Mouse (Mus musculus): ENCODE measurements at regions not wholly inside any gene's neighbourhood (a gene's known extent, or its start where the extent isn't known, plus 50 kb on each side); places are given as distances from the start of the nearest gene placed in this dataset.
A peak's percentile ranks its signal among the peaks of the same experiment; 100 is the strongest.

DNA sequence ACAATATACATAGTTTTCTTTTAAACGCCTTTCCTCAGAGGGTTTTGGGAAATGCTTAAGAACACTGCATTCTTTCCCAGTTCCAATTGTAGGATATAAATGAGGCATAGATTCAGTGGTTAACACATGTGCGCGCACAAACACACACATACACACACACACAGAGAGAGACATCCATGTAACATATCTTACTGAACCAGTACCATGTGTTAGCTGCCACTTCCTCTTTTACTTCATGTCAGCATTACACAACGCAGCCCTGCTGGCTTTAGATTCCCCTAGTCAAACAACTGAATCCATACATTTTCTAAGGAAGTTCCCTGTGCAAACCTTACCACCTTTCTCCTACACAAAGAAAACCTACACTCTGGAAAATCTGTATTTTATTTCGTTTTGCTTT is 189.1 kb upstream of the Atp2b1 start:
- DNase-seq (ENCODE audit: low spot score, missing footprints) (no peak), ATAC-seq (ENCODE audit: low FRiP score) (no peak)
- Histone ChIP-seq H3K4me3 (ENCODE audit: low read depth, low read length) (no peak overlapping the region), H3K27me3 (ENCODE audit: control insufficient read depth, insufficient read depth, low read length) (no peaks in the 10 kb centered on the region), H3K4me1 (ENCODE audit: control insufficient read depth, insufficient read depth, low read length) (no peaks in the 10 kb centered on the region), H3K27ac (ENCODE audit: low read depth, low read length) (no peak overlapping the region), H3K9me3 (ENCODE audit: control insufficient read depth, low read length) (no peaks in the 10 kb centered on the region), H3K4me2 (no peak overlapping the region), H3K36me3 (ENCODE audit: control insufficient read depth, insufficient read depth, low read length) (no peaks in the 10 kb centered on the region), H3K9ac (ENCODE audit: low read length) (no peak overlapping the region)
- WGBS, result 90% methylated on average over 5 of the region's 5 CpGs

- Histone ChIP-seq H3K27ac (ENCODE audit: low read depth, low read length) (no peak overlapping the region), H3K36me3 (ENCODE audit: control insufficient read depth, insufficient read depth, low read length) (no peaks in the 10 kb centered on the region), H3K9ac (ENCODE audit: low read length) (no peak overlapping the region), H3K9me3 (ENCODE audit: control insufficient read depth, low read length) (no peaks in the 10 kb centered on the region), H3K4me1 (ENCODE audit: control insufficient read depth, insufficient read depth, low read length) (no peaks in the 10 kb centered on the region), H3K4me3 (ENCODE audit: low read depth, low read length) (no peak overlapping the region), H3K27me3 (ENCODE audit: control insufficient read depth, insufficient read depth, low read length) (no peaks in the 10 kb centered on the region), H3K4me2 (no peak overlapping the region)
- WGBS, result 88% methylated on average over 4 of the region's 4 CpGs
- ATAC-seq (ENCODE audit: low FRiP score), result no peak
- DNase-seq (ENCODE audit: low spot score, missing footprints), result no peak
These were observed 187.1 kb upstream of the Atp2b1 start for GRCm38 (mm10) chr10:98727130-98727529.

DNA sequence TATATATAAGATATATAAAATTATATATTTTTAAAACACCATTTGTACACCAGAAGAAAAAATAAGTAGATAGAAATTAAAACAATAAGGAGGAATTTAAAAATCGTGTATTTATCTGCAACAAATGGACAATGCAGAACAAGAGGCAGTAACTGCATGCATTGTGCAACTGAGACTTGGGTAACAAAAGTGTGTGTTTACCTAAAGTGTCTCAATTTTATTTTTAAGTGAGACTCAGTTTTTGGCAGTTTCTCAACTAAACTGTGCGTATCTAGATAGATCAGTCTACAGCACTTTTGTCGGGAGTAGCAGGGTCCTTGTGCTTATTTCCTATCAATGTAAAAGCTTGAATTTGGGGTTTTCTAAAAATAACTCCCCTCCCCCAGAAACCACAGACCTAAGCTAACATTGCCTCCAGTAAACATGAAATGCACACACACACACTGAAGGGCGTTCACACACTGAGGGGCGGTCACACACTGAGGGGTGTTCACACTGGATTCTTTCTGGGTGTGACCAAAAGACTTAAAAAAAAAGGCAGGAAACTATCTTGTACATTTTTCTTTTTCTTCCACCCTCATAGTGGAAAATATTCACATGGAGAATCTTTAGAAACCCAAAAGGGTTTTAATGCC is 185.7 kb upstream of the Atp2b1 start:
- Histone ChIP-seq H3K9me3 (ENCODE audit: control insufficient read depth, low read length) (no peaks in the 10 kb centered on the region), H3K27me3 (ENCODE audit: control insufficient read depth, insufficient read depth, low read length) (no peaks in the 10 kb centered on the region), H3K36me3 (ENCODE audit: control insufficient read depth, insufficient read depth, low read length) (no peaks in the 10 kb centered on the region), H3K27ac (ENCODE audit: low read depth, low read length) (no peak overlapping the region), H3K9ac (ENCODE audit: low read length) (no peak overlapping the region), H3K4me2 (no peak overlapping the region), H3K4me1 (ENCODE audit: control insufficient read depth, insufficient read depth, low read length) (no peaks in the 10 kb centered on the region), H3K4me3 (ENCODE audit: low read depth, low read length) (no peak overlapping the region)
- WGBS, result 91% methylated on average over 5 of the region's 5 CpGs
- ATAC-seq (ENCODE audit: low FRiP score), result no peak
- no peak for DNase-seq (ENCODE audit: low spot score, missing footprints)

GRCm38 (mm10) chr10:98733950-98734585 is 180.1 kb upstream of the Atp2b1 start:
- WGBS, result 91% methylated on average over 7 of the region's 7 CpGs
- no peak overlapping the region for H3K9ac ChIP-seq (ENCODE audit: low read length)
- no peaks in the 10 kb centered on the region for H3K27me3 ChIP-seq (ENCODE audit: control insufficient read depth, insufficient read depth, low read length)
- no peaks in the 10 kb centered on the region for H3K4me1 ChIP-seq (ENCODE audit: control insufficient read depth, insufficient read depth, low read length)
- no peak overlapping the region for H3K4me2 ChIP-seq
- H3K9me3 ChIP-seq (ENCODE audit: control insufficient read depth, low read length), result no peaks in the 10 kb centered on the region
- no peak overlapping the region for H3K4me3 ChIP-seq (ENCODE audit: low read depth, low read length)
- no peak overlapping the region for H3K27ac ChIP-seq (ENCODE audit: low read depth, low read length)
- DNase-seq (ENCODE audit: low spot score, missing footprints) (no peak), ATAC-seq (ENCODE audit: low FRiP score) (no peak)
- H3K36me3 ChIP-seq (ENCODE audit: control insufficient read depth, insufficient read depth, low read length), result no peaks in the 10 kb centered on the region

- no peak for DNase-seq (ENCODE audit: low spot score, missing footprints)
- Histone ChIP-seq H3K9ac (ENCODE audit: low read length) (no peak overlapping the region), H3K4me1 (ENCODE audit: control insufficient read depth, insufficient read depth, low read length) (no peaks in the 10 kb centered on the region), H3K4me2 (no peak overlapping the region), H3K4me3 (ENCODE audit: low read depth, low read length) (no peak overlapping the region), H3K36me3 (ENCODE audit: control insufficient read depth, insufficient read depth, low read length) (no peaks in the 10 kb centered on the region), H3K27ac (ENCODE audit: low read depth, low read length) (no peak overlapping the region), H3K9me3 (ENCODE audit: control insufficient read depth, low read length) (no peaks in the 10 kb centered on the region), H3K27me3 (ENCODE audit: control insufficient read depth, insufficient read depth, low read length) (no peaks in the 10 kb centered on the region)
- WGBS, result 88% methylated on average over 7 of the region's 7 CpGs
- no peak for ATAC-seq (ENCODE audit: low FRiP score)
These were observed 173.6 kb upstream of the Atp2b1 start for GRCm38 (mm10) chr10:98740507-98741147.

DNA sequence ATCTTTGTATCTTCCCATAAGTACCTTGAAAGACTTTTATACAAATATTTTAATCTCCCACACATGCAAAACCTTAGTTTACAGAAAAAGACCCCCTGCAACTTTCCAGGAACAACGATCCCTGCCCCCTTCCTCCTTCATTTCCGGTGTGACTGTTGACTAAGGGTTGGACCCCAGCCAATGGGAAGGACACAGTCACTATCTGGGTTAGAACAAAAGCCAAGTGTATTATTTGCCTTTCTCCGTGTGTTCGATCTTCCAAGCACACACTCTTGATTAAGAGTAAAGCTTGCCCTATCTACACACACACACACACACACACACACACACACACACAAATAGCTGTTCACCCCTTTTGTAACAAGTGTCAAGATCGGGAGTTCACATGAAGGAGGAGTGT is 172.8 kb upstream of the Atp2b1 start:
- WGBS, result 82% methylated on average over 5 of the region's 5 CpGs
- Histone ChIP-seq H3K27ac (ENCODE audit: low read depth, low read length) (no peak overlapping the region), H3K27me3 (ENCODE audit: control insufficient read depth, insufficient read depth, low read length) (no peaks in the 10 kb centered on the region), H3K4me1 (ENCODE audit: control insufficient read depth, insufficient read depth, low read length) (no peaks in the 10 kb centered on the region), H3K4me2 (no peak overlapping the region), H3K9ac (ENCODE audit: low read length) (no peak overlapping the region), H3K36me3 (ENCODE audit: control insufficient read depth, insufficient read depth, low read length) (no peaks in the 10 kb centered on the region), H3K4me3 (ENCODE audit: low read depth, low read length) (no peak overlapping the region), H3K9me3 (ENCODE audit: control insufficient read depth, low read length) (no peaks in the 10 kb centered on the region)
- DNase-seq (ENCODE audit: low spot score, missing footprints) (no peak), ATAC-seq (ENCODE audit: low FRiP score) (no peak)

DNA sequence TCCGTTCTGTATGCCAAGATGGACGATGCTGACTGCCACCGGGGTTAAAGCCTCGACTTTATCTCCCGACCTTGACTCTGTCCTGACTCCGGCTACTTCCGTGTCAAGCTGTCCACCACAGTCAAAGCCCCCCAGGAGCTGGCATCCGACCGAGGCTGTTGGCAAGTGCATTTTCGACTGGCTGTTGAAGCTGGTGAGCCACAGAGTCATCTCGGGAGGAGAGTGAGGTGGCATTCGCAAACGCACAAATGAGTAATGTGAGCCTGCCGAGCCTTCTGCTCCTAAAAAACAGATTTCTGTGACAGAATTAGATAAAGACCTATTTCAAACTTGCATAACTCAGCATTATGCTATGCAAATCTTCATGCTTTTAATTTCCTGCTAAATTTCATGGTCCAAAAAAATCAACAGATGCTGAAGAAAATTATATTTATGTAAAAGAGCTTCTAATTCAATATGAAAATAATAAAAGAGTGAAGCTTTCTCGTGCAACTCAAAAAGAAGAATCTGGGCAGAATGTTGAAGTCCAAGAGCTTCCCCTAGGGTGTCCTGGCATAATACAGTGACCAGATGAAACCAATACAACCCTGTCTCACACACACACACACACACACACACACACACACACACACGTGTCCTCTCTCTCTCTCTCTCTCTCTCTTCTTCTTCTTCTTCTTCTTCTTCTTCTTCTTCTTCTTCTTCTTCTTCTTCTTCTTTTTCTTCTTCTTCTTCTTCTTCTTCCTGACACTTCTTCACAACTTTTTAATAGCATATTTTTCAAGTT is 171.2 kb upstream of the Atp2b1 start:
- DNase-seq (ENCODE audit: low spot score, missing footprints) (no peak), ATAC-seq (ENCODE audit: low FRiP score) (no peak)
- no peak overlapping the region for H3K9ac ChIP-seq (ENCODE audit: low read length)
- 84% methylated on average over 16 of the region's 16 CpGs for WGBS
- no peaks in the 10 kb centered on the region for H3K4me1 ChIP-seq (ENCODE audit: control insufficient read depth, insufficient read depth, low read length)
- no peaks in the 10 kb centered on the region for H3K36me3 ChIP-seq (ENCODE audit: control insufficient read depth, insufficient read depth, low read length)
- no peak overlapping the region for H3K4me2 ChIP-seq
- no peaks in the 10 kb centered on the region for H3K9me3 ChIP-seq (ENCODE audit: control insufficient read depth, low read length)
- no peaks in the 10 kb centered on the region for H3K27me3 ChIP-seq (ENCODE audit: control insufficient read depth, insufficient read depth, low read length)
- H3K27ac ChIP-seq (ENCODE audit: low read depth, low read length), result no peak overlapping the region
- H3K4me3 ChIP-seq (ENCODE audit: low read depth, low read length), result no peak overlapping the region

DNA sequence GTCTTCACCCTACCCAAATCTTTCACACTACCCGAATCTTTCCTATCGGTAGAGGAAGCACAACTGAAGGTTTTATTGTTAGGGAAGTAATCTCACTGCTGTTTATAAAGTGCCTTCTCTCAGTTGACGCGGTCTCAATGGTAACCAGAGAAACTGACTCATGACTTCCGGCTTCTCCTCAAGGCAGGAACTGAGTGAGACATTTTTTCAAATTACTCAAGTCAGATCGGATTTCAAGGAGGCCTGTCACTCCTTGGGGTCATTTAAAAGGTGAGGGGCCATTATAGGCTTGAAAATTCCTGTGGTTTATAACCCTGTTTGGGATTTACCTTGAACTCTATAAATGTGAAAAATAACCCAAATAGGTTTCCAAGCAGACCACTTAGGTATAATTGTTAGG is 170.0 kb upstream of the Atp2b1 start:
- H3K4me3 ChIP-seq (ENCODE audit: low read depth, low read length), result no peak overlapping the region
- no peaks in the 10 kb centered on the region for H3K9me3 ChIP-seq (ENCODE audit: control insufficient read depth, low read length)
- DNase-seq (ENCODE audit: low spot score, missing footprints), result no peak
- no peak overlapping the region for H3K4me2 ChIP-seq
- H3K36me3 ChIP-seq (ENCODE audit: control insufficient read depth, insufficient read depth, low read length), result no peaks in the 10 kb centered on the region
- peaks cover 3% of the 10 kb centered on the region; the same call in 1 of the 2 replicates for H3K4me1 ChIP-seq (ENCODE audit: control insufficient read depth, insufficient read depth, low read length)
- no peak for ATAC-seq (ENCODE audit: low FRiP score)
- H3K27me3 ChIP-seq (ENCODE audit: control insufficient read depth, insufficient read depth, low read length), result no peaks in the 10 kb centered on the region
- no peak overlapping the region for H3K27ac ChIP-seq (ENCODE audit: low read depth, low read length)
- no peak overlapping the region for H3K9ac ChIP-seq (ENCODE audit: low read length)
- 43% methylated on average over 6 of the region's 6 CpGs for WGBS

DNA sequence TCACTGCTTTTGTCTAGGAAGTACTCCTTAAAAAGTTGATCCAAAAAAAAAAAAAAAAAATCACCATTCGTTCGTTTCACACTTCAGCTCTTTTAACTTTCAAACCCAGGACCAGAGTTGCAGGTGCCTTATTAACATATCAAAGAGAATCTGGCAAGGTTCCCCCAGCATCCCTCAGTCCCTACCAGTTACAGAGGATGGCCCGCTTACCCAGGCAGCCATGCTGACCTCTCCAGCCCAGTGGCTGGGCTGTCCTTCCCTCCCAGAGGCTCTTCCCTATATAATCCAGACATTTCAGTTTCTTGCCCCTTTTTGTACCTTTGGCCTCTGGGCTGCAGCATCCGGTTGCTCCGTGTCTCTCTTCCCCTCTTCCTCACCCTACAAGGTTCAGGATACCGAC is 169.5 kb upstream of the Atp2b1 start:
- peak; percentile 82 for DNase-seq (ENCODE audit: low spot score, missing footprints)
- no peak overlapping the region for H3K9ac ChIP-seq (ENCODE audit: low read length)
- no peaks in the 10 kb centered on the region for H3K9me3 ChIP-seq (ENCODE audit: control insufficient read depth, low read length)
- no peak overlapping the region for H3K27ac ChIP-seq (ENCODE audit: low read depth, low read length)
- no peak overlapping the region for H3K4me2 ChIP-seq
- H3K4me1 ChIP-seq (ENCODE audit: control insufficient read depth, insufficient read depth, low read length), result peaks cover 3% of the 10 kb centered on the region; the same call in 1 of the 2 replicates
- H3K27me3 ChIP-seq (ENCODE audit: control insufficient read depth, insufficient read depth, low read length), result no peaks in the 10 kb centered on the region
- H3K36me3 ChIP-seq (ENCODE audit: control insufficient read depth, insufficient read depth, low read length), result no peaks in the 10 kb centered on the region
- H3K4me3 ChIP-seq (ENCODE audit: low read depth, low read length), result no peak overlapping the region
- no peak for ATAC-seq (ENCODE audit: low FRiP score)
- WGBS, result 43% methylated on average over 6 of the region's 6 CpGs
